Mouse (Mus musculus): ENCODE data around the gene Adamtsl1.
A peak's percentile ranks its signal among the peaks of the same experiment; 100 is the strongest.

Adamtsl1 gene

DNA sequence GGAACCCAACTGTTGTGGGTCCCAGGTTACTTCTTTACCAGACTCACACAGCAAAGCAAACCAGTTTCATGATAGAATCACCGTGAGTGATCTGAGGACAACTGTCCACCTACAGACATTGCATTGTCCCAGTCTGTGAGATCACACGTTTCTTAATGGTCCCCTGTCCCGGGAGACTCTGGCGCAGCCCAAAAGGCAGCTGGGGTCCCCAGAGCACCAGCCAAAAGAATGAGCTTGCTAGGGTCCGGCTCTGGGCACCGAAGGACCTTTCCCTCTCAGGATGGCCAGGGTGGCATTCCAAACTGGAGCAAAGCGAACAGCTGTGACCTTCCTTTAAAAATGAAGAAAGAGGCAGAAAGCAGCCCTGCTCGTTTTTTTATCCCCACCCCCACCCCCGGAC is at the start of gene Adamtsl1:
Gene Adamtsl1, plus strand, starts transcription at position 381 of the 400 bp plus-strand sequence.
- DNase-seq = peak; percentile 11

DNA sequence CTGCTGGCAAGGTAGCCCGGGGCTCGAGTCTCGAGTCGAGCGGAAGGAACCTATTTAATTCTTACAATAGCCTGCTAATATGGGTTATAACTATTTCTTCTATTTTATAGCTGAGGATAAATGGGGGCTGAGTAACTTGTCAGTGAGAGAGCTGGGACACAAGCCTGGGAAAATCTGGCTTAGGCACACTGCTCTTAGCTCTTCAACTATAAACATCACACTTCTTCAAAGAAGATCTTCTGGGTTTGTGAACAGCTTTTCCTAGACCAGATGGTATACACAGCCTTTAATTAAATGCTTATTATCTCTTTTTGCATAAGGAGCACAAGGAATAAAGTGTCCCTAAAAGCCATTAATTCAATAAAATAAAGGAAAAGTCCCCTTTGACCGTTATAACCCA is 30.4 kb upstream of the Adamtsl1 start:
- DNase-seq = no peak

DNA sequence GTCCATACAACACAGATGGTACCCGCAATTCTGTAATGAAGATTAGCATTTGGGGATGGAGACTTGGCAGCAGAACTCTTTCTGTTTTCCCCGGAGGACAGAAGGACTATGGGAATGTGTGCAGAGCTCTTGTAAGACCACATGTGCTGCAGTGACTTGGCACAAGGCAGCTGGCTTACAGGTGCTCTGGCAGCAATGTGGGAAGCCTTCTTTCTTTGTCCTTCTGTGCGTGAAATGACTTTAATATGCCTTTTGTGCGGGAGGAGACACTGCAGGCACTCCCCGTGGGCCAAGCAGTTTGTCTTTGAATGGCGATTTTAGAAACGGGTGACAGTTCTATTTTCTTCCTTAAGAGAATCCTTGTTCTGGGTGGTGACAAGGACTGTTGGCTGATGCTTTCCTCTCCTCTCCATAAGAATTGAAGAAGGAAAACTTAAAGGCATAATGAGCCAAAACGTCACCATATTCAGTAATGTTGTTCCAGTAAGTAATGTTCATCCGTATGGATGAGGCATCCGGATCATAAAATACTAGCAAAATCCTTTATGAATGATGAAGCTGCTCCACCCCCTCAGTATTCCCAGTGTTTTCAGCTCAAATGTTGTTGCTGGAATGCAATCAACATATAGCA is 27.5 kb upstream of the Adamtsl1 start:
- DNase-seq = no peak

DNA sequence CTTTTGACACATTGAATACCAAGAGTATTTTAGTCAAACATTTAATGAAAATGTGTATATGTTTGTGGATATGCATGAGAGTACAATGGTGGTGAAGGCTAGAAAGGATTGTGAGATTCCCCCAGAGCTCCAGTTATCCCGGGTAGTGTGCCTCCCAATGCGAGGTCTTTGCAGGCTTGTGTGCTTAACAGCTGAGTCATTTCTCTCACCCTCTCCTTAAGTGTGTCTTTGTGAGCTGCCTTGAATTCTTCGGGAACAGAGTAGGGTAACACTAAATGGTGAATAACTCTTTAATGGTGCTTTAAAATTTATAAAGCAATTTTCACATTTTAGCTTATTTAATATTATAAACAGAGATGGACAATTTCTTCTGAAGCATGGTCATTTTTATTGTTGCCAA is 8.3 kb upstream of the Adamtsl1 start:
- DNase-seq = no peak

DNA sequence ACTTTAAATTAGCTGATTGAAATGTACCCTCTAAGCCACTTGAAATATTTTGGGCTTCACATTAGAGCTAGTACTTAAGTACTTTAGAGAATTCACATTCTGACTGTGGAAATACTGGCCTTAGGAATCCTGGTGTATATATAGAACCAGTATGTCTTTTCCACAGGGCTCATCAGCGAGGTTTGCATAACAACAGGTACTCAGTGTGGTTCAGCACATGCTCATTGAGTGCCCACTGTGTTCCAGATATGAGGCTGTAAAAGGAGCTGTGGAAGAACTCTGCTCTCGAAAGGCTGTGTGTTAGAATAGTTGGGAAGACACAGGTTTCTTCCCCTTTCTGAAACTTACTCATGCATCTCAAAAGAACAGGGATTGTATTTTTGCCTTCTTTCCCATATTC is 7.0 kb upstream of the Adamtsl1 start:
- DNase-seq = no peak

DNA sequence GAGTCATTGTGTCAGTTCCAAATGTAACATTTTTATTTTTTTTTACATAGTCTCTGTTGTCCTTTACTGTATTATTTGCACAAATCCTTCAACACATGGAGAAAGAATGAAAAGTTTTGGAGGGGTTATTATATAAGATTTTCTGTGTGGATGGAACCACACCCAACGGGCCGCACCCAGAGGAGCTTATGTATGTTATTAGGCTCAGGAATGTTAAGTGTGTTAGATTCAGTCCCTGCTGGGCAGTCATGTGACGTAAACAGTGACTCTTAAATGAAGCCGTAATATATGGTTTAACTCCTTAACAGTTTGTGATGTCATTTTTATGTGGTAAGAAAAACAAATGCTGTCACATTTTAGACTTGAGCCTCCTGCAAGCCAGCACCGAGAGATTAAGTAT is 6.5 kb upstream of the Adamtsl1 start:
- DNase-seq = no peak

DNA sequence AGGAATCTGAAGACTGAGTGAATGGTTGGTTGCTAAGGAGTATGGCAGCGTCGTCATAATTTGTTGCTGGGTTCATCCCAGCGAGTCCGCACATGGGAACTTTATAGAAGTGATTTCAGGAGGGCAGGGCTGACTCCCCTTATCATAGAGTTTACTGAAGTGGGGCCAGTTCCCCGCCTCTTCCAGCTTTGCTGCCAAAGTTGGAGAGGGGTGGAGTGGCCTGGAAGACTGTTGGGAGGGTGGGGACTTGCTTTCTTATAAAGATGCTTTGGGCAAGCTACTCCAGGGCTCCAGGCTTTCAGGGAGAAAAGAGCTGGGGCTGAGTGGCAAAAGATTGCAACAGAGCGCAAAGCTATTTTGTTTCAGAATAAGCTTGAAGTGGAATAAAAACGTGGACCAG is 684 bp upstream of the Adamtsl1 start:
- DNase-seq = no peak

DNA sequence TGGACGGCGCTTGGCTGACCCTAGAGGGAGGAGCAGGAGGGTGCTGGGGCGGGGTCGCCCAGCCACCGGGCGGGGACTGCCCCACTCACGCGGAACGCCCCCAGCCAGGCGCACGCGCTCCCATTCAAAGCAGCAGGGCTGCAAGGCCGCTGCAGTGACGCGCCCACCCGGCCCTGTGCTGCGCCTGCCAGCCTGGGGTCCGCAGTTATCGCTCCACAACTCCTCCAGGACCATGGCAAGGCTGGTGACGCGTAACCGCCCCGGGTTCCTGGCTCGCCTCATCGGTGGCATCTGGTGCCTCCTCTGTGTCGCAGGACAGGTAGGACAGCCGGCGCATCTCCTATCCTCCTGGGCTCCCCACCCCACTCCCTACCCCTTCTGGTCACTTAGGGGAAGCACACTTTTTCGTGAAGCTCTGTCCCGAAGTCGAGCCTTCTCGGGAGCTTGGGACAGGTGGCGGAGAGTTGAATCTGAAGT is 271 bp downstream of the Adamtsl1 start:
- peak; percentile 61 for DNase-seq

DNA sequence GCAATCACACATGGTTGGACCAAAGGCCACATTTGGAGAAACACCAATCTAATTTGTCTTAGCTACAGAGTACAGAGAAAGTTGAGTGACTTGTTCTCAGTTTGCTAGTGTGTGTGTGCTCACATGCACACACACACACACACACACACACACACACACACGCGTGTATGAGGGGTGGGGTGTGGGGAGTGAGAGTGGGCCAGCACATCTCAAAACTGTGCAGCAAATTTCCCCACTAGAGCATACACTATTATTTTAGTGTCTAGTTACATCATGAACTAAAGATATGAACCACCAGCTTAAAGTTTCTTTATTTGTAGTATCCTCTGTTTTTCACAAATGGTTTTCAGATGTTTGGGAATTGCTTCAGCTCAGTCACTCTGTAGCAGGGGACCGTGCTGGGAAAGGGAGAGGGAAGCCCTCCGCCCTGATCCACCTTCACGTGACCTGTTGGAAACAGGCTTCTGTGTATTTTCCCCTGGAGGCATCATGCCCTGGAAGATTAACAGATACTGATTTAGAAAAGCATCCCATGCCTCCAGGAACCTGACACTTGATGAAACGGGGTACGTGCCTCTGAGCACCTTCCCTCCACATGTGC is 13.1 kb downstream of the Adamtsl1 start:
- DNase-seq = no peak

DNA sequence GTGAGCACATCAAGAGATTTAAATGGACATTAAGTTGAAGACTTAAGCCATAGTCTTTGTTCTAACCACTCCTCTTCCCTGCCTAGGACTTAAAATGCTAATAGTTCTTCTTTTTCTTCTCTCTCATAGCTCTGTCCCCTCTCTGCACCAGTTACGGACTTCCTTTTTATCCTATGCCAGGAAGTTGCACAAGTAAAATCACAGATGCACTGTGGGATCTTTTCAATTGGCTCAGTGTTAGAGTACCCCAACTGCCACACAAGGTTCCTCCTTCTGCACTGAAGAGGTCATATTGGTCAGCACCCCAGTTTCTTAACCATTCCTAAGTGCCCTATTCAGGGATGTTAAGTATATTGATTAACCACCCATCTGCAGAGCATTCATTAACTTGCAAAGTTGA is 15.9 kb downstream of the Adamtsl1 start:
- DNase-seq = no peak

DNA sequence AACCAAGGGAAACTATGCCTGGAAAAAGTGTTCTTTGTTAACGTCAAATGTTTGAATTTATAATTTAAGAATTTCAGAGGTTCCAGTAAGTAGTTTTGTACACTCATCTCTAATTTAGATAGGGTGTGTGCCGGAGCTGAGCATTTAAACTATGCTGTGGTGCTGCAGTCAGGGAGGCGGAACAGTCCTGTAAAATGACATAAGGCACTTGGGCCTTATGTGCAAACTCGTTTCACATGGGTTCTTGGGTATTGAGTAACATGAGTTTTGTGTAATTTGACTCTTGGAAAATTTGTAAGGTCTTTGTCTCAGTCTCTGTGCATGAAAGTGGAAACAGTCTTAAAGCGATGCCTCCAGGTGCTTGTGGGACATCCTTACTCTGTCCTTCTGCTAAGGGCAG is 25.7 kb downstream of the Adamtsl1 start:
- DNase-seq = no peak

DNA sequence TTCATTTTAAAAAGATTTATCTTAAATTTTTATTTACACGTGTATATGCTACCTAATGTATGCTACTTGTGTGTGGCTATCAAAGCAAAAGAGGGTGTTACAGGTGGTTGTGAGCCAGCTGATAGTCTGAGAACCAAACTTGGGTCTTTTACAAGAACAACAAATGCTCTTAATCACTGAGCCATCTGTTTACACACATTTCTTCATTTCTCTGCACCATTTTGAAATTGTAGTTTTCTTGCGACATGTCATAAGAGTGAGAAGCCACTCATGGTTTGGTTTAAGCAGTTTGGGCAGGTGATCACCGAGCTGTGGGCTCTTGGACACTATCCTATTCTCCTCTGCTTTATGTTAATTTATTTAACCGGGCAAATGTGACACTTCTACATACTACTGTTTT is 29.2 kb downstream of the Adamtsl1 start:
- DNase-seq = no peak

DNA sequence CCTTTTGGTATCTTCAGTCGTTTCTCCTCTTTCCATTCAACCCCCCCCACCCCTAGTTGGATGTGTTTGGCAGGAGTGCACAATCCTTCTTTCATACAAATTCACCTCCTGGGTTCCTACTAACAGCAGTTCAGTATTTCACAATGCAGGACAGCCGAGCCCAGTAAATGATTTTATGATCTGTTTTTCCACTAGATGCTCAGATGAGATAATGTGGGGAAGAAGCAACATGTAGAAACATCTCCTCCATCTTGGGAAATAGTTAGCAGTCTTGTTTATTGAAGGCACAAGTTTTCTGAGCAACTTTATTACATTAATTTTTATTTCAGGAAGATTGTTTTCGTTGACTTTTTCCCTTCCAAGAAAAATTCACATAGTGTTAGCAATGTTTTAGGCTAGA is 40.7 kb downstream of the Adamtsl1 start:
- DNase-seq = no peak

DNA sequence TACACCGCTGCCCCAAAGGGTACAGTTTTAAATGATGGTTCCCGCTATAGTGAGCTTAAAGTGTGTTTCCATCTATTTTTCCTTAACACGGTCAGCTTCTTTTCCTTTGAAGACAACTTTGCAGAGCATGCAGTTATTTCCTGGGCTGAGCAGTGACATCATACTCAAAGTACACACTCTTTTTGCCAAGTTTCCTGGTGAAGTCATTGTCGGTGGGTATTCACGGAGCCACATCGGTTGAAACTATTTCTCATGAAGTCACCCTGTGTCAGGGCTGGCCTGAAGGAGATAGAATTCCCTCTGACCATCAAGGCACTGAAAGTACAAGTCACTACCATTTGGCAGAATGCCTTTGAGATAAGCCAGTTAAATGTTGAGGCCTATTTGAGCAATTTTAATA is 45.8 kb downstream of the Adamtsl1 start:
- DNase-seq = no peak

DNA sequence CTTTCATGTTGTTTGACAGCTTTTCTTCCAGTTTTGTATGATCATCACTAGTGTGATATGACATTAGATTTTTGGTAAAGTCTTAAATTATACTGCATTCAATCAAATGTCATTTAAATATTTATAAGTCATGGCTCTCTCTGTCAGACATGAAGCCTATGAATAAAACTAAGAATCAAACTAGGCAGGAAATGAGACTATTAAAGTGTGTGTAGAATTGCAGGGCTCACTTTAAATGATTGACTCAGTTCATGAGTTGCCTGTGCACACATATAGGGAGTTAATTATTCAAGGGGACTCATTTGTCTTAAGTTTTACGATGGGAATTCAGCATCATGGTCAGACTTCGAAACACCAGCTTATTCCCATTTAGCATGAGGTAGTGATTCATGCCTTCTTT is 71.5 kb downstream of the Adamtsl1 start:
- DNase-seq = no peak

DNA sequence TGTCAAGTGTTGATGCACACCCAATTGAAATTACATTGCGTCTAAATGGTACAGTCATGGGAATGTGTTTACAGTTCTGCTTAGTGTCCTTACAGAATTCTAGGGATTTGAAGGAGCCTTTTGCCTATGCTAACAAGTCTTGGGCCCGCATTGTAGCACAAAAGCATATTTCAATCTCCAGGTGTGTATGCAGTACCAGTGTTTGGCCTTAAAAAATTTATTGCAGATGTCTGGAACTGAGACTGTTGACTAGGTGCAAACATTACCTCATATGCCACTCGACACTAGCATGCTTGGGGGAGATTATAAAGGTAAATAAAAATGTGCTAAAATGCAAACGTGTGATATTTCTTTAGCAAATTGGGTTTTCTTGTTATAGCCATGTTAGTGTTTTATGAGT is 75.0 kb downstream of the Adamtsl1 start:
- DNase-seq = no peak

DNA sequence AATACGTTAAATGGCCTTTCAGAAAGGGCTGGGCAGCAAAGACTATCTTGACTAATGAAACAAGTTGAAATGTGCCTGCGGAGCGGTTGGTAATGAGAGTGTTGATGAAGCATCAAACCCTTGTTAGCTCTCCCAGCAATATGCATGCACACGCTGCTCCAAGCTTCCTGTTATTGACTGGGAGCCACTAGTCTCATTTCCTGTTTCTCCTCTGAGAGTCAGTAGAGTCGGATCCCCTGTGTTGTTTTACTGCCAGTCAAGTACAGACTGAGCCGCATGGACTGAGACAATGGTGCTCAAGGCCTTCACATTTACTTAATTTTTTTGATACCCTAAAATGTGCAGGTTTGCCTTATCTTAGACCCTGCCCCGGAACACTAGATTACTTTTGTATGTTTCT is 77.1 kb downstream of the Adamtsl1 start:
- DNase-seq = no peak

DNA sequence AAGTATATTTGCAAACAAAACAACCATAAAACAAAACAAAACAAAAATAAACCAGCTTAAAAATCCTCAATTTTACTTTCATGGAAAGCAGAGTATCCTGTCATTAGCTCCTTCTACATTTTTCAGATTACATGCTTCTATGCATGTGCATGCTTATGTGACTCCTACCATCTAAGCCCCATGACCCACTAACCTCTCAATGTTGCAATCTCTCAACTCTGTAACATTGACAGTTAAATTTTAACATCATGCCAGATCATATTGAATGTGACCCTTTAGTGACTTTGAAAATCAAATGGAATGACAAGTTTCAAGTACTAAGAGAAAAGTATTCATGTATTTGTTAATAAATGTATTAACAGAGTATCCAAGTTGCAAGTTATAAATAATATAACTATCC is 80.2 kb downstream of the Adamtsl1 start:
- DNase-seq = no peak

DNA sequence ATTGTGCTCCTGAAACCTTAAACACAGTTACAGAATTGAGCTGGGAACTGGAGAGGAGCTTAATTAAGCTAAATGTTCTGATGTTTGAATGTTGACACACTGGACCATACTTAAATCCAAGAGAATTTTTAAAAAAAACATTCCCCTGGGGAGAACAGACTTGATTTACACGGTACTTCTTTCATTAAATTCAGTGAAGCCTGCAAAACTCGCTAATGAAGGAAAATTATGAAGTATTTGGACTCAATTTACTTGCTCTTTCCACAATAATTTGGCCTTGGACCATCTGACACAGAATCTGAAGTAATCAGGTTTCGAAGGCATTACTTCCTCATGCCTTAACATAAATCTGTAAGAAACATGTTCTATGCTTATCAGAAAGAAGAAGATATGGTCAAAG is 99.4 kb downstream of the Adamtsl1 start:
- DNase-seq = no peak

DNA sequence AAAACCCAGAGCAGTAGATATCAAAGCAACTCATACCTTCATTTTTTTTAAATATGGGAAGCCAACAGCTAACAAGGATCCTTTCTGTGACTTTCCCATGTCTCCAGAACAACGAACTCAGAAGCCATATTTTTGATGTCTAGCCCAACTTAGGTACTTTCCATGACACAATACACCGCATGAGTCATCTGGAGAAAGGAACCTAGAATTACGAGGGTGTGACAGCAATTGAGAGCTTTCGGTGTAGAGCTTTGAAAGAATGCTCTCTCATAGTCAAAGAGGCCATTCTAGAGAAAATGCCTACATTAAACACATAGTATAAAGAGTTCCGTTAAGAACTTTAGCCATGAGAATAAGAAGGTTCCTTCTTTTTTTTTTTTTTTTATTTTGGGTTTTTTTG is 104.8 kb downstream of the Adamtsl1 start:
- no peak for DNase-seq

DNA sequence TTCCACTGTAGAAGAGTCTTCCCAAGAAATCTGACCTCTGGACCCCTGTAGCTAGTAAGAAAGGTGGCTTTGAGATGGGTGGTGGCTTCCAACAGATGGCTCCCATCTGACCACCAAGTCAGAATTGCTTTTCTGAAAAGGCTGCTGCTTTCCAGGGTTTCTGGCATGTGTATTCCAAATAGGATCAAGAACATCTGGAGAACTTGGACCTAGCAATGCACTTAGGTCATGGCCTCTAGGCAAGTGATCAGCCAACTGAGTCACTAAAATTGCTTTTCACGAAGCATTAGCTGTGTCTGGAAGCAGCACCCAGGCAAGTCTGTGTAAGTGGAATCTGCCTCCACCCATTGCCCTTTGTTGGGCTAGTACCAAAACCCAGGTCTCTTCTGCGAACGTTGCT is 105.3 kb downstream of the Adamtsl1 start:
- DNase-seq = no peak

DNA sequence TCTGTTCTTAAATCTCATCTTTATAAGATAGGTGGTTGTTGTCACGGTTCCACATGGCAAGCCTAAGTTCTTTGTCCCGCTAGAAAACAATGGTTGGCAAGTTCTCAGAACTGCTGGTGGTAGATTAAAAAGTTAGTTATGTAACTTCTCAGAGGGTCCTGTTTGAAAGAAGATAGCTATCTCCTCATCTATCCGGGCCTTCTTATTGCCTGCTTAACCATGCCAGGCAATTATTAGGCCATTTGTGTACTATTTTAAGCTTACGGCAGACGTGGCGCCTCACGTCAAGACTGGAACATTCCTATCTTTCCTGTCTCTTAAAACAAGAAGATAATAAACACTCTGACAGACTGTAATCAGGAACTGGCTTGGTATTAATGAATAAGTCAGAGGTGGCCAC is 115.4 kb downstream of the Adamtsl1 start:
- DNase-seq = no peak

DNA sequence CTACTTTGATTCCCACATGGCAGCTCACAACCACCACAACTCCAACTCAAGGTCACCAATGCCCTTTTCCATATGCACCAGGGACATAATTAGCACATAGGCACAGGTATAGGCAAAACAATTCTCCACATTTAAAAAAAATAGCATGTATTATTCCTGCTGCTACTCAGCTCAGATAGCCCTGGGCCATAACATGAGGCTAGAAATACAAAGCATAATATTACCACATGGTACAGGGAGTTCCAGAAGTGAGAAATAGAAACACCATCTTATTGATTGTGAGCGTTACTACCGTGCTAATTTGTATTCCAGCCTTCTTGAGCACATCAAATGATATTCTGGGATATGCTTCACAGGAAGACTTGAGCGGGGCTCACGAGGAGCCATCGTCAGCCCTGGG is 155.3 kb downstream of the Adamtsl1 start:
- no peak for DNase-seq

DNA sequence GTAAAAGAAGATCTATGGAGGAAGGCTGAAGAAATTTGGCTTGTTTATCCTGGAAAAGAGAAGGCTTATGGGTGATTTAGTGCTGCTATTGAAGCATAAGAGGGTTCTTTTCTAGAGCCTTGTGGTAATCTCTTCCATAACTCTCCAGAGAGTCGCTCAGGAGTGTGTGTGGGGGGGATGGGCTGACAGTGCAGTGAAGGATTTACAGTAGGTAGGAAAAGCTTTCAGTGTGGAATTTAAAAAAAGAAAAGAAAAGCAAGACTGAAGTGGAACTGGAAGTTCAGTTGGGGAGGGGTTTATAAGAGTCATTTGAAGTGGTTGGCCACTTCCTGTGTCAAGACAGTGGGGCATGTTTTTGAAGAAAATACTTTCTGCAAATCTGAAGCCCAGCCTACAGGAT is 155.8 kb downstream of the Adamtsl1 start:
- DNase-seq = no peak

DNA sequence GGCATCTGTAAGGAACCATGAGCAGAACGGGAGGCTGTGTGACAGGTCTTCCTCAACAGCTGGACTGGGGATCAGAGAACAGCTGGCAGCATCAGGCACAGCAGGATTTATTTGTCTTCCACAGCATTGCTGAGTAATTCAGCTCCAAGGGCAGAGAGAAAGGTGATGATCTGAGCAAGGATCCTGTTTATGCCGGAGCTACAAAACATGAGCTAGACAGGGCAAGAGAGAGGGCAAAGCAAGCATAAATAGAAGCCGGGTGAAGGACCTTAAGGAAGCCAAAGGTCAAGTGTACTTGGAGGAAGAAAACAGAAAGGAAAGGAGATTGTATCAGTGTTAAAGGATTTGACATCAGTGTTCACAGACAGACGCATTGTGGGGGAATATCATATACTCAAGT is 158.3 kb downstream of the Adamtsl1 start:
- DNase-seq = no peak
